Mouse (Mus musculus): ENCODE results near the gene Themis.

DNA sequence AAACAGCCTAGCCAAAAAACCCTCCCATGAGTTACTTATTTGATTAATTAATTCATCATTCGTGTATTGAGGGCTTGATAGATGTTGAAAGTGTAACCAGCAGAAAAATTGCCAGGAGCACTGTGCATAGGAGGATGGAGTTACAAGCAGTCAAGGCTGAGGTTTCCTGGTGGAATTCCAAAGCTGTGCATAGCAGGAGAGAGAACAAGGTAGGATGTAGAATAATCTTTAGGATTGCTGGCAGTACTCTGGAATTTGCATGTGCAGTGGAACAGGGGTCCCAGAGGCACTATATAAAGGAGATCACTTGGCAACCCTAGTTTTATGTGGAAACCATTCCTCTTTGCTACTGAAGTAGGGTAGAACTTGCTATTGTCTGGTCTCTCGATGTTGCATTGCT, 174.4 kb downstream of the Themis start:
- TF ChIP-seq CTCF (IDR thresholded peaks at IDR 0.05; ENCODE audit: extremely low read depth, insufficient read depth, insufficient read length, insufficient replicate concordance): no peak
- TF ChIP-seq POLR2A (IDR thresholded peaks at IDR 0.05; ENCODE audit: low read depth, low read length): no peak

All from spleen, adult 2 months (tissue).